Mouse (Mus musculus) lung, embryonic 16.5 days (tissue): Measurements from ENCODE around the gene Vtn. TPM values are rescaled to one million over a fixed set of nuclear protein-coding genes. Genes with fewer than 3 reads are reported as not detected.

Experiments
- ATAC-seq: fragments of 200-750 bp; cut with Nextera tagmentation; 2 replicates; pipeline ENCODE4 v1.8.0; 2017; ENCODE audit warnings: low read depth, mild to moderate bottlenecking, moderate library complexity
- H3K27ac ChIP-seq: fragments of 300-500 bp; sonication (generic); 2 replicates; pipeline ENCODE4 v1.5.1; 2014; ENCODE audit warnings: mild to moderate bottlenecking, control low read depth, low read length
- H3K27me3 ChIP-seq: fragments of 300-500 bp; sonication (generic); 2 replicates; pipeline ENCODE4 v1.6.1; 2014; ENCODE audit warnings: low read depth, low read length, mixed read lengths; ENCODE audit not compliant: control insufficient read depth, insufficient read depth
- H3K36me3 ChIP-seq: fragments of 300-500 bp; sonication (generic); 2 replicates; pipeline ENCODE4 v1.6.1; 2014; ENCODE audit warnings: low read length; ENCODE audit not compliant: control insufficient read depth, insufficient read depth
- H3K4me1 ChIP-seq: fragments of 300-500 bp; sonication (generic); replicated peaks from 2 replicates; pipeline ENCODE4 v1.6.1; 2014; ENCODE audit warnings: low read length, mixed read lengths; ENCODE audit not compliant: control insufficient read depth, insufficient read depth
- H3K4me2 ChIP-seq: fragments of 300-500 bp; sonication (generic); 2 replicates; pipeline ENCODE4 v1.6.1; 2014; ENCODE audit warnings: low read depth, low read length, control low read depth
- H3K4me3 ChIP-seq: fragments of 300-500 bp; sonication (generic); 2 replicates; pipeline ENCODE4 v1.5.1; 2014; ENCODE audit warnings: mild to moderate bottlenecking, low read length, control low read depth
- H3K9ac ChIP-seq: fragments of 300-500 bp; sonication (generic); 2 replicates; pipeline ENCODE4 v1.6.1; 2014; ENCODE audit warnings: low read length, control low read depth
- H3K9me3 ChIP-seq: fragments of 300-500 bp; sonication (generic); 2 replicates; pipeline ENCODE4 v1.6.1; 2016; ENCODE audit warnings: low read length; ENCODE audit not compliant: control insufficient read depth
- WGBS: fragments of 180-500 bp; shearing (Covaris S2); extraction: QIAGEN DNeasy Blood & Tissue Kit; methylation state at CpG from one replicate; pipeline ENCODE4 v1.1.7; 2014; 5-methylcytosine and 5-hydroxymethylcytosine counted together
- polyA plus RNA-seq: library from polyadenylated mRNA; unstranded; fragments of >200 nt; fragmentation: Nextera tagmentation; extraction: Ambion mirVana; gene quantifications from 2 replicates; pipeline ENCODE4 v1.2.1, GENCODE M21; 2015

The Vtn gene
- polyA plus RNA-seq, 1 experiment from 2014 or later, result 1.5 TPM

- peaks cover 11% of the 10 kb centered on the region; the same call in 1 of the 2 replicates for H3K27me3 ChIP-seq
- ATAC-seq, result no peak
- peaks cover 9% of the 10 kb centered on the region; the same call in 1 of the 2 replicates for H3K36me3 ChIP-seq
- H3K9ac ChIP-seq, result no peak overlapping the region
- no peak overlapping the region for H3K4me3 ChIP-seq
- H3K4me1 ChIP-seq, result no peaks in the 10 kb centered on the region
- no peak overlapping the region for H3K4me2 ChIP-seq
- 82% methylated on average over 3 of the region's 3 CpGs for WGBS
- H3K9me3 ChIP-seq, result no peaks in the 10 kb centered on the region
- no peak overlapping the region for H3K27ac ChIP-seq
Measured at GRCm38 (mm10) chr11:78505430-78505829, 6.5 kb downstream of the Vtn start.

DNA sequence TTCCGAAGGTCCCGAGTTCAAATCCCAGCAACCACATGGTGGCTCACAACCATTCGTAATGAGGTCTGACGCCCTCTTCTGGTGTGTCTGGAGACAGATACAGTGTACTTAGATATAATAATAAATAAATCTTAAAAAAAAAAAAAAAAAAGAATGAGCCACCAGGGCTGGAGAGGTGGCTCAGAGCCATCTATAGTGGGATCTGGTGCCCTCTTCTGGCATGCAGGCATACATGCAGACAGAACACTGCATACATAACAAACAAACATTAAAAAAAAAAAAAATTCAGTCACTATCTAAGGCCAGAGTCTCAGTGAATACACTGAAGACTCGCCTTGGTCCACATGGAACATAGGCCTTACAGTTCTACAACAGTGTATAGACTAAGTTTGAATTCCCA lies 10.3 kb downstream of the Vtn start:
- Histone ChIP-seq H3K4me3 (no peak overlapping the region), H3K4me2 (no peak overlapping the region), H3K9ac (no peak overlapping the region), H3K4me1 (peaks cover 16% of the 10 kb centered on the region), H3K36me3 (peaks cover 12% of the 10 kb centered on the region; the same call in 1 of the 2 replicates), H3K9me3 (no peaks in the 10 kb centered on the region), H3K27ac (no peak overlapping the region), H3K27me3 (no peaks in the 10 kb centered on the region)
- 75% methylated on average over 5 of the region's 5 CpGs for WGBS
- ATAC-seq, result no peak

GRCm38 (mm10) chr11:78512025-78512957 lies 13.4 kb downstream of the Vtn start, which contains the start of the genes Tmem199 and Poldip2:
Gene Tmem199, minus strand, starts transcription at chr11:78512172.
Gene Poldip2, plus strand, starts transcription at chr11:78512193.
- peaks cover 16% of the 10 kb centered on the region for H3K4me1 ChIP-seq
- H3K27me3 ChIP-seq, result no peaks in the 10 kb centered on the region
- ATAC-seq, result peak; percentile 99
- under 1% methylated on average over 56 of the region's 67 CpGs for WGBS
- H3K4me3 ChIP-seq, result peak within 1 kb of the TSS; percentile 91
- H3K27ac ChIP-seq, result peak within 1 kb of the TSS; percentile 83
- H3K36me3 ChIP-seq, result peaks cover 29% of the 10 kb centered on the region
- no peaks in the 10 kb centered on the region for H3K9me3 ChIP-seq
- peak within 1 kb of the TSS; percentile 99 for H3K9ac ChIP-seq
- peak within 1 kb of the TSS; percentile 91 for H3K4me2 ChIP-seq

GRCm38 (mm10) chr11:78513106-78513790 lies 14.4 kb downstream of the Vtn start:
- Histone ChIP-seq H3K9me3 (no peaks in the 10 kb centered on the region), H3K4me1 (peaks cover 16% of the 10 kb centered on the region), H3K27me3 (no peaks in the 10 kb centered on the region), H3K4me3 (peak overlapping the region; percentile 91), H3K4me2 (peak overlapping the region; percentile 91), H3K36me3 (peaks cover 32% of the 10 kb centered on the region), H3K27ac (no peak overlapping the region), H3K9ac (peak overlapping the region; percentile 99)
- ATAC-seq, result no peak
- 72% methylated on average over 3 of the region's 3 CpGs for WGBS

GRCm38 (mm10) chr11:78515549-78516325 lies 16.8 kb downstream of the Vtn start:
- Histone ChIP-seq H3K36me3 (peaks cover 43% of the 10 kb centered on the region), H3K4me2 (no peak overlapping the region), H3K4me1 (peaks cover 16% of the 10 kb centered on the region), H3K9ac (no peak overlapping the region), H3K4me3 (no peak overlapping the region), H3K9me3 (no peaks in the 10 kb centered on the region), H3K27me3 (no peaks in the 10 kb centered on the region), H3K27ac (no peak overlapping the region)
- ATAC-seq, result no peak
- WGBS, result 53% methylated on average over 2 of the region's 2 CpGs

DNA sequence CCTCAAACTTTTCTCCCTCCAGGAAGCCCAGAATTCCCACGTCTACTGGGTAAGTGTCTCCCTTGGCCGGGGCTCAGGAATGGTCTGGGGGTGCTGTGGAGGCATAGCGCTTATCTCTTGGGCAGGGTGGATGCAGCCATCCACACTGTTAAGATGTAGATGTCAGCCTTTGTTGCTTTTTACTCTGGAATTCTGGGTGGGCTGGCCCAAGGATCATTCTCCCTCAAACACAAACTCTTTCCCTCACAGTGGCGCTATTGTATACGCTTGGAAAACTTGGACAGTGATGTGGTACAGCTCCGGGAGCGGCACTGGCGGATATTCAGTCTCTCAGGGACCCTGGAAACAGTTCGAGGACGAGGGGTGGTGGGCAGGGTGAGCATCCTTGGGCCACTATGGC lies 20.0 kb downstream of the Vtn start:
- Histone ChIP-seq H3K27ac (no peak overlapping the region), H3K9me3 (no peaks in the 10 kb centered on the region), H3K9ac (no peak overlapping the region), H3K36me3 (peaks cover 66% of the 10 kb centered on the region), H3K4me2 (no peak overlapping the region), H3K4me3 (no peak overlapping the region), H3K27me3 (no peaks in the 10 kb centered on the region), H3K4me1 (no peaks in the 10 kb centered on the region)
- 90% methylated on average over 10 of the region's 10 CpGs for WGBS
- ATAC-seq, result no peak

GRCm38 (mm10) chr11:78521880-78522279 lies 23.0 kb downstream of the Vtn start:
- no peak overlapping the region for H3K4me3 ChIP-seq
- WGBS, result 74% methylated on average over 3 of the region's 3 CpGs
- H3K4me1 ChIP-seq, result 0 out of 2 replicates have a peak, but pooled peaks cover 2% of the 10 kb centered on the region
- H3K9me3 ChIP-seq, result no peaks in the 10 kb centered on the region
- no peak overlapping the region for H3K4me2 ChIP-seq
- H3K9ac ChIP-seq, result no peak overlapping the region
- no peak for ATAC-seq
- H3K36me3 ChIP-seq, result peaks cover 69% of the 10 kb centered on the region
- H3K27ac ChIP-seq, result no peak overlapping the region
- H3K27me3 ChIP-seq, result no peaks in the 10 kb centered on the region

DNA sequence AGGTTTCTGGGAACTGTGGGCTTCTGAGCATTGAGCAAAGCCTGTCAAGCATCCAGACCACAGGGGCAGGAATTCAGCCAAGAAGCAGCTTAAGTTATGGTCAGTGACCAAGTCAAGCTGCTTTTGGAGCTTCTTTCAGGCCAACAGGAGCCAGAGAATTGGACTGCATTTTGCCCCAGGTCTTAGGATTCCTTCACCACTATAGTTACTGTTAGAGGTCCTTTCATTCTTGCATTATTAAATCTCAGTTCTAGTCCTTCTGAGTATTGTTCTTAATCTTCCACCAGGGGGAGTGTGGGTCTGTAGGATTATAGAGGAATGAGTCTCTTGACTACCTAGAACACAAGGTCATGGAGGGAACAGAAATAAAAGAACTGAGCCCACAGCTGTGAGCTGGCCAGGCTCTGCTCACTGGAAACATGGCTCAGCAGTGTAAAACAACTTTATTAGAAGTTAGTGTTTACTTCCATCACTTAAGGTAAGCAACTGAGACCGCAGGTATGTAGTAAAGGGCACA lies 23.6 kb downstream of the Vtn start:
- H3K27ac ChIP-seq, result no peak overlapping the region
- WGBS, result 84% methylated on average over 1 of the region's 1 CpGs
- H3K27me3 ChIP-seq, result no peaks in the 10 kb centered on the region

More for the DNA sequence above, 23.6 kb downstream of the Vtn start:
- Histone ChIP-seq H3K4me3 (no peak overlapping the region), H3K4me2 (no peak overlapping the region), H3K9ac (no peak overlapping the region), H3K4me1 (0 out of 2 replicates have a peak, but pooled peaks cover 2% of the 10 kb centered on the region), H3K9me3 (no peaks in the 10 kb centered on the region), H3K36me3 (peaks cover 74% of the 10 kb centered on the region)
- no peak for ATAC-seq
